34 mouse cellular contexts compared by ENCODE assay signal in the genomic region with DNA sequence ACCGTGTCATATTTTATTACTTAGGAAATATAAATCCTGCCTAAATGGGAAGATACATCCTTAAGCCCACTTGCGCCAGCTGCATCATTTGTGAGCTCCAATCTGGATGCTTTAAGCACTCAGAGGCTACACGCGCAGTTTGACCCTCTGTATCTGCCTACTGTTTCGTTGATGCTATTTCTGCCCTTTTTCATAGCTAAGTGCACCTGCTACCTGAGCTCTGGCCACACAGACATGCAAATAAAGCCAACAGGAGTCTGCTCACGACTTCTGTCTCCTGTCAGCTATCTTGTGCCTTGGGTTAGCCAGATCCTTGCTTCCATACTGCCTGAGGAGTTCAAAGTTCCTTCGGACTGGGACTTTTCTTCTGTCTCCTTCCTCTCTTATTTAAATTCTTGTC.
"Had no signal": no experiment of that assay in that cellular context is flagged by ENCODE, and none has a peak within 500 bp of the region (broad histone marks: within the 10 kb centered on the region; RNA-seq: fewer than 3 reads in every experiment).

No protein-coding gene starts in this region.

- DNase-seq: heart, postnatal 10 days; heart, postnatal 14 days; heart, postnatal 36 days; kidney, adult 11 months; kidney, adult 18-20 months; kidney, adult 2 months; kidney, adult 8-10 months; kidney, adult 9 months; kidney, postnatal 10 days; kidney, postnatal 14 days; kidney, postnatal 25 days; kidney, postnatal 36 days; kidney, postnatal 4 days; layer of hippocampus, adult 9-11 months; layer of hippocampus, postnatal 36 days had no signal

- H3K27me3 ChIP-seq: heart, embryonic 12.5 days; heart, embryonic 13.5 days; heart, embryonic 15.5 days; hindbrain, embryonic 12.5 days; hindbrain, embryonic 15.5 days; kidney, embryonic 15.5 days had no signal

- ATAC-seq: hindbrain, embryonic 16.5 days; hindbrain, postnatal 0 days; inflammation-experienced regulatory T-cells, adult 6 months; intestine, embryonic 16.5 days; intestine, postnatal 0 days had no signal

- H3K27ac ChIP-seq: heart, embryonic 10.5 days; heart, embryonic 13.5 days; heart, embryonic 15.5 days; hindbrain, embryonic 10.5 days; hindbrain, embryonic 12.5 days; hindbrain, embryonic 13.5 days; hindbrain, embryonic 14.5 days; hindbrain, embryonic 15.5 days; hindbrain, postnatal 0 days; kidney, embryonic 15.5 days; kidney, postnatal 0 days; layer of hippocampus, adult 2 months; left cerebral cortex, adult 2 months had no signal

- H3K9me3 ChIP-seq: heart, embryonic 10.5 days; heart, embryonic 13.5 days; heart, embryonic 15.5 days; hindbrain, embryonic 10.5 days; hindbrain, embryonic 12.5 days; hindbrain, embryonic 13.5 days; hindbrain, embryonic 15.5 days; kidney, embryonic 15.5 days had no signal

- H3K36me3 ChIP-seq: heart, embryonic 15.5 days had no signal

- H3K4me3 ChIP-seq: heart, embryonic 10.5 days; heart, embryonic 12.5 days; heart, embryonic 13.5 days; heart, embryonic 15.5 days; hindbrain, embryonic 10.5 days; hindbrain, embryonic 12.5 days; hindbrain, embryonic 13.5 days; hindbrain, embryonic 15.5 days; kidney, embryonic 15.5 days; layer of hippocampus, adult 2 months; left cerebral cortex, adult 2 months had no signal

- H3K4me1 ChIP-seq: heart, embryonic 10.5 days; heart, embryonic 12.5 days; heart, embryonic 13.5 days; heart, embryonic 15.5 days had no signal

- H3K4me2 ChIP-seq: heart, embryonic 11.5 days; heart, embryonic 12.5 days; heart, embryonic 13.5 days; heart, embryonic 15.5 days; hindbrain, embryonic 12.5 days; hindbrain, embryonic 13.5 days; hindbrain, embryonic 14.5 days; hindbrain, embryonic 15.5 days; kidney, embryonic 15.5 days had no signal

- H3K9ac ChIP-seq: heart, embryonic 12.5 days; heart, embryonic 13.5 days; heart, embryonic 15.5 days; hindbrain, embryonic 12.5 days; hindbrain, embryonic 13.5 days; hindbrain, embryonic 14.5 days; hindbrain, embryonic 15.5 days; kidney, embryonic 15.5 days had no signal
